Mouse (Mus musculus): ENCODE data around the gene Cnot1. TPM values are rescaled to one million over a fixed set of nuclear protein-coding genes. Genes with fewer than 3 reads are reported as not detected.
"Not testable (repeated sequence)": the region's sequence is repeated elsewhere in the genome, so short reads cannot be mapped to it uniquely, and the experiment has no call there.

The Cnot1 gene
- polyA plus RNA-seq, 1 experiment from 2014 or later, result 76.6 TPM

- no peak for ATAC-seq (ENCODE audit: low FRiP score, low TSS enrichment)
Measured at GRCm38 (mm10) chr8:95841436-95841835, 34.2 kb upstream of the Cnot1 start.

GRCm38 (mm10) chr8:95839289-95839688 is 32.0 kb upstream of the Cnot1 start:
- WGBS, result 98% methylated on average over 4 of the region's 4 CpGs
- Histone ChIP-seq H3K4me1 (ENCODE audit: insufficient read depth, low read length) (no peaks in the 10 kb centered on the region), H3K27ac (ENCODE audit: low read length) (no peak overlapping the region), H3K36me3 (ENCODE audit: insufficient read depth, low read length) (peaks cover 18% of the 10 kb centered on the region; the same call in 1 of the 2 replicates), H3K9ac (replicated peaks; ENCODE audit: low read length) (no peak overlapping the region), H3K4me2 (replicated peaks; ENCODE audit: low read depth, low read length) (no peak overlapping the region), H3K27me3 (ENCODE audit: insufficient read depth, low read length) (no peaks in the 10 kb centered on the region), H3K9me3 (ENCODE audit: low read length) (no peaks in the 10 kb centered on the region), H3K4me3 (ENCODE audit: low read length) (no peak overlapping the region)
- ATAC-seq (ENCODE audit: low FRiP score, low TSS enrichment), result no peak

More at GRCm38 (mm10) chr8:95841436-95841835, 34.2 kb upstream of the Cnot1 start:
- peaks cover 30% of the 10 kb centered on the region for H3K36me3 ChIP-seq (ENCODE audit: insufficient read depth, low read length)
- H3K9me3 ChIP-seq (ENCODE audit: low read length), result no peaks in the 10 kb centered on the region
- no peak overlapping the region for H3K9ac ChIP-seq (replicated peaks; ENCODE audit: low read length)
- WGBS, result 87% methylated on average over 15 of the region's 15 CpGs
- H3K4me2 ChIP-seq (replicated peaks; ENCODE audit: low read depth, low read length), result no peak overlapping the region
- no peak overlapping the region for H3K4me3 ChIP-seq (ENCODE audit: low read length)
- H3K27me3 ChIP-seq (ENCODE audit: insufficient read depth, low read length), result no peaks in the 10 kb centered on the region
- H3K27ac ChIP-seq (ENCODE audit: low read length), result no peak overlapping the region
- H3K4me1 ChIP-seq (ENCODE audit: insufficient read depth, low read length), result no peaks in the 10 kb centered on the region

GRCm38 (mm10) chr8:95837266-95837665 is 30.0 kb upstream of the Cnot1 start:
- no peak for ATAC-seq (ENCODE audit: low FRiP score, low TSS enrichment)
- peaks cover 16% of the 10 kb centered on the region; the same call in 1 of the 2 replicates for H3K36me3 ChIP-seq (ENCODE audit: insufficient read depth, low read length)
- H3K9me3 ChIP-seq (ENCODE audit: low read length), result no peaks in the 10 kb centered on the region
- H3K4me3 ChIP-seq (ENCODE audit: low read length), result no peak overlapping the region
- no peak overlapping the region for H3K4me2 ChIP-seq (replicated peaks; ENCODE audit: low read depth, low read length)
- peaks cover 9% of the 10 kb centered on the region for H3K4me1 ChIP-seq (ENCODE audit: insufficient read depth, low read length)
- WGBS, result 92% methylated on average over 10 of the region's 10 CpGs
- H3K27ac ChIP-seq (ENCODE audit: low read length), result no peak overlapping the region
- H3K27me3 ChIP-seq (ENCODE audit: insufficient read depth, low read length), result no peaks in the 10 kb centered on the region
- no peak overlapping the region for H3K9ac ChIP-seq (replicated peaks; ENCODE audit: low read length)

- H3K27me3 ChIP-seq (ENCODE audit: insufficient read depth, low read length), result no peaks in the 10 kb centered on the region
- H3K4me3 ChIP-seq (ENCODE audit: low read length), result no peak overlapping the region
- no peak overlapping the region for H3K4me2 ChIP-seq (replicated peaks; ENCODE audit: low read depth, low read length)
- ATAC-seq (ENCODE audit: low FRiP score, low TSS enrichment), result no peak
- H3K9me3 ChIP-seq (ENCODE audit: low read length), result no peaks in the 10 kb centered on the region
- 0 out of 2 replicates have a peak, but pooled peaks cover 9% of the 10 kb centered on the region for H3K36me3 ChIP-seq (ENCODE audit: insufficient read depth, low read length)
- WGBS, result 70% methylated on average over 4 of the region's 4 CpGs
- H3K9ac ChIP-seq (replicated peaks; ENCODE audit: low read length), result no peak overlapping the region
- no peak overlapping the region for H3K27ac ChIP-seq (ENCODE audit: low read length)
- peaks cover 9% of the 10 kb centered on the region for H3K4me1 ChIP-seq (ENCODE audit: insufficient read depth, low read length)
Measured at GRCm38 (mm10) chr8:95835891-95836290, 28.6 kb upstream of the Cnot1 start.

GRCm38 (mm10) chr8:95833435-95833984 is 26.2 kb upstream of the Cnot1 start:
- Histone ChIP-seq H3K27ac (ENCODE audit: low read length) (no peak overlapping the region), H3K9me3 (ENCODE audit: low read length) (no peaks in the 10 kb centered on the region), H3K27me3 (ENCODE audit: insufficient read depth, low read length) (no peaks in the 10 kb centered on the region), H3K4me1 (ENCODE audit: insufficient read depth, low read length) (peaks cover 9% of the 10 kb centered on the region), H3K9ac (replicated peaks; ENCODE audit: low read length) (peak overlapping the region; percentile 57), H3K36me3 (ENCODE audit: insufficient read depth, low read length) (0 out of 2 replicates have a peak, but pooled peaks cover 4% of the 10 kb centered on the region), H3K4me3 (ENCODE audit: low read length) (peak overlapping the region; percentile 44), H3K4me2 (replicated peaks; ENCODE audit: low read depth, low read length) (peak overlapping the region; percentile 59)
- under 1% methylated on average over 16 of the region's 16 CpGs for WGBS
- peak; percentile 83 for ATAC-seq (ENCODE audit: low FRiP score, low TSS enrichment)

- peak; percentile 64; the same call in 1 of the 2 replicates for ATAC-seq (ENCODE audit: low FRiP score, low TSS enrichment)
- H3K4me1 ChIP-seq (ENCODE audit: insufficient read depth, low read length), result peaks cover 9% of the 10 kb centered on the region
- no peak overlapping the region for H3K27ac ChIP-seq (ENCODE audit: low read length)
- WGBS, result 16% methylated on average over 16 of the region's 16 CpGs
- H3K36me3 ChIP-seq (ENCODE audit: insufficient read depth, low read length), result 0 out of 2 replicates have a peak, but pooled peaks cover 4% of the 10 kb centered on the region
- H3K4me3 ChIP-seq (ENCODE audit: low read length), result peak overlapping the region; percentile 44
- H3K9me3 ChIP-seq (ENCODE audit: low read length), result no peaks in the 10 kb centered on the region
- peak overlapping the region; percentile 59 for H3K4me2 ChIP-seq (replicated peaks; ENCODE audit: low read depth, low read length)
- peak overlapping the region; percentile 57 for H3K9ac ChIP-seq (replicated peaks; ENCODE audit: low read length)
- no peaks in the 10 kb centered on the region for H3K27me3 ChIP-seq (ENCODE audit: insufficient read depth, low read length)
Measured at GRCm38 (mm10) chr8:95832603-95833434, 25.6 kb upstream of the Cnot1 start.

- 82% methylated on average over 3 of the region's 3 CpGs for WGBS
Measured at GRCm38 (mm10) chr8:95830144-95830543, 22.9 kb upstream of the Cnot1 start.

GRCm38 (mm10) chr8:95825162-95825561 is 17.9 kb upstream of the Cnot1 start, which contains the start of gene Sap18b:
Gene Sap18b, plus strand, starts transcription at chr8:95825346.
- not testable (repeated sequence) for H3K36me3 ChIP-seq (ENCODE audit: insufficient read depth, low read length); H3K9ac ChIP-seq (replicated peaks; ENCODE audit: low read length); H3K27ac ChIP-seq (ENCODE audit: low read length); H3K27me3 ChIP-seq (ENCODE audit: insufficient read depth, low read length); H3K4me3 ChIP-seq (ENCODE audit: low read length); ATAC-seq (ENCODE audit: low FRiP score, low TSS enrichment); H3K4me1 ChIP-seq (ENCODE audit: insufficient read depth, low read length); H3K9me3 ChIP-seq (ENCODE audit: low read length); H3K4me2 ChIP-seq (replicated peaks; ENCODE audit: low read depth, low read length)
- 59% methylated on average over 25 of the region's 25 CpGs for WGBS

More at GRCm38 (mm10) chr8:95830144-95830543, 22.9 kb upstream of the Cnot1 start:
- ATAC-seq (ENCODE audit: low FRiP score, low TSS enrichment), result no peak
- Histone ChIP-seq H3K27ac (ENCODE audit: low read length) (no peak overlapping the region), H3K36me3 (ENCODE audit: insufficient read depth, low read length) (no peaks in the 10 kb centered on the region), H3K4me1 (ENCODE audit: insufficient read depth, low read length) (peaks cover 9% of the 10 kb centered on the region), H3K27me3 (ENCODE audit: insufficient read depth, low read length) (no peaks in the 10 kb centered on the region), H3K9ac (replicated peaks; ENCODE audit: low read length) (no peak overlapping the region), H3K4me3 (ENCODE audit: low read length) (no peak overlapping the region), H3K9me3 (ENCODE audit: low read length) (no peaks in the 10 kb centered on the region), H3K4me2 (replicated peaks; ENCODE audit: low read depth, low read length) (no peak overlapping the region)

GRCm38 (mm10) chr8:95822699-95823098 is 15.4 kb upstream of the Cnot1 start:
- no peaks in the 10 kb centered on the region for H3K9me3 ChIP-seq (ENCODE audit: low read length)
- H3K9ac ChIP-seq (replicated peaks; ENCODE audit: low read length), result no peak overlapping the region
- H3K4me3 ChIP-seq (ENCODE audit: low read length), result no peak overlapping the region
- no peak overlapping the region for H3K27ac ChIP-seq (ENCODE audit: low read length)
- no peak for ATAC-seq (ENCODE audit: low FRiP score, low TSS enrichment)
- no peak overlapping the region for H3K4me2 ChIP-seq (replicated peaks; ENCODE audit: low read depth, low read length)
- WGBS, result 84% methylated on average over 3 of the region's 3 CpGs
- H3K36me3 ChIP-seq (ENCODE audit: insufficient read depth, low read length), result no peaks in the 10 kb centered on the region
- no peaks in the 10 kb centered on the region for H3K27me3 ChIP-seq (ENCODE audit: insufficient read depth, low read length)
- H3K4me1 ChIP-seq (ENCODE audit: insufficient read depth, low read length), result no peaks in the 10 kb centered on the region

GRCm38 (mm10) chr8:95822096-95822495 is 14.8 kb upstream of the Cnot1 start:
- 86% methylated on average over 5 of the region's 5 CpGs for WGBS
- no peak overlapping the region for H3K4me3 ChIP-seq (ENCODE audit: low read length)
- no peaks in the 10 kb centered on the region for H3K36me3 ChIP-seq (ENCODE audit: insufficient read depth, low read length)

More at GRCm38 (mm10) chr8:95822096-95822495, 14.8 kb upstream of the Cnot1 start:
- H3K9me3 ChIP-seq (ENCODE audit: low read length), result no peaks in the 10 kb centered on the region
- no peaks in the 10 kb centered on the region for H3K27me3 ChIP-seq (ENCODE audit: insufficient read depth, low read length)
- H3K9ac ChIP-seq (replicated peaks; ENCODE audit: low read length), result no peak overlapping the region
- no peaks in the 10 kb centered on the region for H3K4me1 ChIP-seq (ENCODE audit: insufficient read depth, low read length)
- H3K4me2 ChIP-seq (replicated peaks; ENCODE audit: low read depth, low read length), result no peak overlapping the region
- ATAC-seq (ENCODE audit: low FRiP score, low TSS enrichment), result no peak
- no peak overlapping the region for H3K27ac ChIP-seq (ENCODE audit: low read length)
